Mouse (Mus musculus) mammary gland, adult 2 months (tissue): ENCODE data around the gene Lsm14a. TPM values are rescaled to one million over a fixed set of nuclear protein-coding genes. Genes with fewer than 3 reads are reported as not detected.

ENCODE experiments used
- polyA plus RNA-seq: library from polyadenylated mRNA; depleted of rRNA; stranded (reverse); fragments of >200 nt; gene quantifications from 2 replicates; pipeline ENCODE4 v1.2.3, GENCODE M21; 2012; ENCODE audit warnings: low replicate concordance; rRNA removed

Gene Lsm14a
- 30.6 and 63.9 TPM in 2 replicates for polyA plus RNA-seq

DNA sequence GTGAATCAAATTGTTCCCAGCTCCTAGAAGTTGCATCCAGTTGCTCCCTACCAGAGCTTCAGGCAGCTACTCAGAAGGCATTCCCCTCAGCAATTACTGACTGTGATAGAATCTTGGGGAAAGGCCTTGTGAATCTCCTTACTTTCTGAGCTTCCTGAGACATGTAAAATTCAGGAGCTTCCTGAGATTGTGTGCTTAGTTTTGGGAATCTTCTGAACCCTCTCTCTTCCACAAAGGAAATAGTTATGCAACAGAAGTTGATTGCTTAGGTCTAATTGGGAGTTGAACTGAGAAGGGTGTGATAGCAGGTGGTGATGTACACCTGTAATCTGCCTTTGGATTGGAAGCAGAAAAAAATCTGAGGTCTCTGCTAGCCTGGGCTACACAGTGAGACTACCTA lies at the start of gene Lsm14a:
Gene Lsm14a (minus strand): TSS at position 101 of the 400 bp plus-strand sequence.

DNA sequence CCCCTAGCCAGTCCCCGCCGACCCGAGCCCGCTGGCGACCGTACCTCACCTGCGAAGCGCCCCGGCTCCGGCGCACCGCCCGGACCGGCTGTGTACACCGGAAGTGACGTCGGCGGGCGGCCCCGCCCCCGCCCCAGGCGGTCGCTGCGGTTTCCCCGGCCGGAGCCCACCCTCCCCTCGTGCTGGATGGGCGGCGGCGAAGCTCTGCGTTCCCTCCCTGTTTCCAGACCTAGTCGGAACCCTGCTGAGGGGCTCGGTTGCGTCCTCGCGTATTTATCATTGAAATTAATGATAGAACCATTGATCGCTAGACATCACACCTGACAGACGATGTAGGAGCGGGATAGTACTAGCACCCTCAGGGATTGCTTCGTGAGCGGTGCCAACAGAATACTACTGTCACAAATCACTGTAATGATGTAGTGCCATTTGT lies 79.7 kb downstream of the Lsm14a start, which contains the start of gene 4931406P16Rik:
Gene 4931406P16Rik (minus strand): TSS at position 109 of the 433 bp plus-strand sequence.

Other genes starting within 250 kb of the Lsm14a start
- gene Uba2, start 223.7 kb downstream of the Lsm14a start, polyA plus RNA-seq: 20.0 and 55.9 TPM in 2 replicates
- 22.7 and 24.0 TPM in 2 replicates for gene Pdcd2l, start 196.7 kb downstream of the Lsm14a start, polyA plus RNA-seq
- 341 and 453 TPM in 2 replicates for gene Gpi1, start 163.0 kb downstream of the Lsm14a start, polyA plus RNA-seq
- gene Gm6096, start 142.3 kb downstream of the Lsm14a start, polyA plus RNA-seq: not detected in 2 replicates
- gene 4931406P16Rik, start 79.8 kb downstream of the Lsm14a start, polyA plus RNA-seq: 36.6 and 37.0 TPM in 2 replicates